Mouse (Mus musculus) lung, adult 2 months (tissue): ENCODE measurements around the gene Cd80.

Experiments used
- CTCF ChIP-seq: fragments of 200-500 bp; IDR thresholded peaks from 2 replicates; pipeline ENCODE4 v1.5.1; 2011; ENCODE audit warnings: mild to moderate bottlenecking, low read length, control low read depth; ENCODE audit not compliant: insufficient read depth
- POLR2A ChIP-seq: fragments of 200-500 bp; IDR thresholded peaks from 2 replicates; pipeline ENCODE4 v1.6.1; 2011; ENCODE audit warnings: low read depth, mild to moderate bottlenecking, control low read depth, low read length, borderline replicate concordance; ENCODE audit errors: extremely low read depth

DNA sequence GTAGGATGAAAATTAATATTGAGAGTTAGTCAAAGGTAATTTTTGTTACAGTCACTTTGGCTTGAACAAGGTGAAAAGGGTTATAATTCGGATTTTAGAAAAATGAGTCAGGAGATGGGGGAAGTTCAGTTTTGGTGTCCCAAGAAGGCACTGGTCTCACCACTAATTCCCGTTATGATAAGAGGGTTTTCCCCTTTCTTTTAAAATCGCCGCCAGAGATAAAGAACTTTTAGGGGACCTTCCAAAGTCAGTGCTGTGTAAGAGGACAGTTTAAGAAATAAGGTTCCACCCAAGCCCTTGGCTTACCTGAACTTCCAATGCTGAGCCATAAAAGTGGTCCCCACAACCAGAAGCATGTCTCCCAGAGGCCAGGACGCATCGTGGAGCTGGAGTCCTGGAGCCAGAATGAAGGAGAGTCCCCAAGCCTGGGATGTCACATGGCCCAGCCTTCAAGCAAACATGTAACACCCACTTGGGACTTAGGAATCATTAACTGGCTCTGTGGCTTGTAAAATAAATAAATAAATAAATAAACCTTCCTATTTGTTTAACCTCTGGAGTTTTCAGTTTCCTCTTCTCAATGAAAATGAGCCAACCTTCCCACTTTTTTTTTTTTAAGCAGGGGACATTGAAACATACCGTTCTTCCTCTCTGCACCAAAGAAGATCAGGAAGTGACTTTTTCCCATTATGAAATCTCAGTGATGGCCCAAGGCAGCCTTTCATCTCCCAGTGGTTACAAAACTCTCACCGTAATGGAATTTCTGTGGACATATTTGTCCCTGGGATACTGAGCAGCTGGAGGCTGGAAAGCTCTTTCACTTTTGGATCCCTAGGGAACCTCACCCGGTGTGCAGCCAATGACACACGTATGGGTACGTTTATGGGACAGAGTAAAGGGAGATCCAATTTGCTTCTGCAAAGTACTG lies 22.6 kb upstream of the Cd80 start, which contains the start of gene Pla1a:
- TF ChIP-seq POLR2A = no peak
- TF ChIP-seq CTCF = no peak
